Mouse (Mus musculus) left cerebral cortex, adult 9 months (tissue): ENCODE results near the gene Iqcb1.

ENCODE experiments used
- DNase-seq, 2 experiments: peaks; one replicate each; pipeline ENCODE4 v3.0.0; 2022; ENCODE audit warnings: low spot score in 2 of 2

Iqcb1 gene

GRCm38 (mm10) chr16:36875276-36875851 lies 47.2 kb downstream of the Iqcb1 start:
- DNase-seq, result no peak

DNA sequence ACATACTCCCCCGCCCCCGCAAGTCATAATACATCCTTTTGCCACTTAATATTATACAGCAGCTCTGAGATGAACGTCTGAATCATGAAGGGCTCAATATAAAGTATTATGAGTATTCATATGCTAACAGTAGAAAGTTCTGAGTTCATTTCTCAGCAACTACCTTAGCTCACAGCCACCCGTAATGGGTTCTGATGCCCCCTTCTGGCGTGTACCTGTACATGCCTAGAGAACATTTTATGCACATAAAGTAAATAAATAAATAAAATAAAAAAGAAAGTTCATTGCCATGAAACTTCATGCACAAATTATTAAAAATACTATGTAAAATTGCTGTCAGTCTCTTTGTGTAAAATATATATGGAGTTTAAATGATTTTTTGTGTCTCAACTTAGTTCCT lies 49.1 kb downstream of the Iqcb1 start:
- no peak for DNase-seq

DNA sequence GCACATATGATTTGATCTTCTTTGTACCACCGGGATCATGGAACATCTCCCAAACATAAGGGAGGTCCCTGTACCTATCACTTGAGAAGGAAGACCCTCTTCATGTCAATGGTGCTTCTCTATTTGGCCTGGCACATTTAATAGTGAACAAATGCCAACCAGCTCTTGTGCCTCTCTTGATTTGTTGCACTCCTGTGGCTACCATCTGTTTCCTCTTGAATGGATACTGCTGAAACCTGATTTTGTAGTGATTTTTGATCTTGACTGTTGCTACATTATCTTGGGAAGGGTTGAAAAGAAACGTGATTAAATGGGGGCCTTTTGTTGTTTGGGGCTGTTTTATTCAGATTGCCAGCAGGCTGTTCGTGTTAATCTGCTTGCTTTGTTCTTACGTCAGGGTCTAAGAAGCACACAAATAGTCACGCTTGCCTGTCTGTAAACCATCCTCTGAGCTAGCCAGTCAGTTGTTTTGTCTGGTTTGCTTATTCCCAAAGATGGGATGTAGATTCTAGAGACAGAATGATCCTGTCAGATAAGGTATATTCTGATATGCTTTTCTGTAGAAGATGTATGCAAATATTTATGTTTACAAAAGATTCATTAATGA lies 54.7 kb downstream of the Iqcb1 start:
- no peak for DNase-seq

GRCm38 (mm10) chr16:36884881-36885280 lies 56.7 kb downstream of the Iqcb1 start:
- no peak for DNase-seq

- DNase-seq, result no peak
Observed at GRCm38 (mm10) chr16:36885912-36886311, 57.7 kb downstream of the Iqcb1 start.

- no peak for DNase-seq
Observed at GRCm38 (mm10) chr16:36887546-36887945, 59.4 kb downstream of the Iqcb1 start.

GRCm38 (mm10) chr16:36890559-36890958 lies 62.4 kb downstream of the Iqcb1 start:
- DNase-seq, result no peak

- DNase-seq, result no peak
Observed at GRCm38 (mm10) chr16:36891415-36891814, 63.2 kb downstream of the Iqcb1 start.

DNA sequence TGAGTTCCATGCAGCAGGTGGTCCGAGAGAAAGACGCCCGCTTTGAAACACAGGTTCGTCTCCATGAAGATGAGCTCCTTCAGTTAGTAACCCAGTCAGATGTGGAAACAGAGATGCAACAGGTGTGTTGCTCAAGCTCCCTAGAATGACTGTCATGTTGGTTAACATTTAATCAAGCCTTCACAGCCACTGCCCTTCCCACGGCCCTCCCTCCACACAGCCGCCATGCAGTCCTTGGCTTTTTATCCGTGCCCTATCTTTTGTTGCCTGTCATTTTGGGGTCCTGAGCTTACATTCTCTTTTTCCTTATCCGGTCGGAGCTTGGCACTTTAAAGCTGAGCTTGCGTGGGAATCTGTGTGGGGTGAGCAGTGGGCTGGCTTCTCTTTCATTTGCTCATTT lies 65.1 kb downstream of the Iqcb1 start:
- no peak for DNase-seq

DNA sequence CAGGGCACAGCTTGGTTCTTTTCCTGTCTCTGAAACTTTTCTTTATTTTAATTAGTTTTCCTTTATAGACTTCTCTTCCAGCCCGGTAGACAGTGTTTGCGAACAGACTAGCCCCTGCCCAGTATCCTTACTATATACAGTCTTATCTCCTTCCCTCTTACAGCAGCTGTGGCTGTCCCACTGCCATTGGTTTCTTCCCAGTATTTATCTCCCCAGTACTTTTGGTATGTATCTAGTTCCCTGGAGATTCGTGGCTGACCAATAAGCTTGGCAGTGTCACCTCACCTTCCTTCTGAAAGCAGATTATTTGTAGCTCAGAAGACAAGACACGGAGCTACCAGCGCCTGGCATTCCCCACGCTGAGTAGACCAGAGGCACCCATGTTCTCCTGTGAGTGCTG lies 68.5 kb downstream of the Iqcb1 start:
- no peak for DNase-seq

DNA sequence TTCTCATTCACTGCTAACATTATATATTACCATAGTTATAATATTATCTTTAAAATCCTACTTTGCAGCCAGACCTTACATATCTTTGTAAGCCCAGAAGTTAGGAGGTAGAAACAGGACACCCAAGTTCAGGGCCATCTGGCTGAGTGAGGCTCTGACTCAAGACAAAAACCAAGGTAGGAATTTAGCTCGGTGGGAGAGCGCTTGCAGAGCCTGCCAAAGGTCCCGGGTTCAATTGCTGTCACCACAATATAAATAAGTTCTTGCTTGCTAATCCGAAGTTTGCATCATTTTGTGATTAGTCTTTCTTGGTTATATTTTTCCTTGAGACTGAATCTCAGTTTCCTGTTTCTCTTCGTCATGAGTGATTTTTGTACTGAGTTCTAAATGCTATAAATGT lies 75.0 kb downstream of the Iqcb1 start:
- DNase-seq, result no peak

DNA sequence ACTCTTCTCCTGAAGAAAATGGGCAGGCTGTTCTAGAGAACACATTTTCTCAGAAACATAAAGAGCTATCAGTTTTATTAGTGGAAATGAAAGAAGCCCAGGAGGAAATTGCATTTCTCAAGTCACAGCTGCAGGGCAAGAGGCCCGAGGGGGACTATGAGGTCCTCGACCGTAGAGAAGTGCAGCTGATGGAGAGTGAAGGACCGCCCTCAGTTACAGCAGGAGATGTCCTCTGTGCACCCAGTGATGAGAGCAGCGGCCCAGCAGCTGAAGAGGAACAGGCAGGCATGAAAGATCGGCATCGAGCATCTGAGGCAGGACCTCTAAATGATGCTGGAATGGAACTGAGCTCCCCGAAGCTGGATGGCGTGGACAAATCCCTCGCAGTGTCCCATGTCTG lies 83.7 kb downstream of the Iqcb1 start:
- DNase-seq, result no peak

- no peak for DNase-seq
Observed at GRCm38 (mm10) chr16:36912311-36912710, 84.1 kb downstream of the Iqcb1 start.

DNA sequence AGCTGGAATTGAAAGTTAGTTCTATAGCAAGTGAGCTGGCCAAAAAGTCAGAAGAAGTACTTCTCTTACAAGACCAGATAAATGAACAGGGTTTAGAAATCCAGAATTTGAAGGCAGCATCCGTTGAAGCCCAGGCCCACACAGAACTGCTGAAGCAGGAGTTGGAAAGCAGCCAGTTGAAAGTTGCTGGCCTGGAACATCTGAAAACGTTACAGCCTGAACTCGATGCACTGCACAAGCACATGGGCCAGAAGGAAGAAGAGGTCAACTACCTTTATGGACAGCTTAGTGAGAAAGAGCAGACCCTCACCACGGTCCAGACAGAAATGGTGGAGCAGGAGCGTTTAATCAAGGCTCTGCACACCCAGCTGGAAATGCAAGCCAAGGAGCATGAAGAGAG lies 86.0 kb downstream of the Iqcb1 start:
- DNase-seq, result no peak

DNA sequence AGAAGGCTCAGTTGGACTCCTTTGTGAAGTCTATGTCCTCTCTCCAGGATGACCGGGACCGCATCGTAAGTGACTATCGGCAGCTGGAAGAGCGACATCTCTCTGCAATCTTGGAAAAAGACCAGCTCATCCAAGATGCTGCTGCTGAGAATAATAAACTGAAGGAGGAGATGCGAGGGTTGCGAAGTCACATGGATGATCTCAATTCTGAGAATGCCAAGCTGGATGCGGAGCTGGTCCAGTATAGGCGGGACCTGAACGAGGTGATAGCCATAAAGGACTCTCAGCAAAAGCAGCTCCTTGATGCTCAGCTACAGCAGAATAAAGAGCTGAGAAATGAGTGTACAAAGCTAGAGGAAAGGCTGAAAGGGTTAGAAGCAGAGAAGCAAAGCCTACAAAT lies 90.3 kb downstream of the Iqcb1 start:
- no peak for DNase-seq

DNA sequence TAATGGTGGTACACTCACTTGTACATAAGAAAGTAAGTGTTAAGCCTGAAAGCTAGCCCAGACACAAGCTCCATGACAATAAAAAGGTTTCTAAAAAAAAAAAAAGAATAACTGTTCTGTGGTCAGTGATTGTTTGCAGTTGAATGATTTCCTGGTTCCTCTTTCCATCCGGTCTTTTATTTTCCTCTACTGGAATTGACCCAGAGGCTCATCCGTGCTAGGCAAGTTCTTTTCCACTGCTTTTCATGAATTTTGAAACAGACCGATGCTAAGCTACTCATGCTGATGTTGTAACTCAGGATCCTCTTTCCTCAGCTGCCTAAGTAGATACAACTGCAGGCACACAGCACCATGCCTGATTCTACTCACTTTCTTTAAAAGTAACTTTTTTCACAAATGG lies 92.2 kb downstream of the Iqcb1 start:
- DNase-seq, result no peak

GRCm38 (mm10) chr16:36921067-36921613 lies 93.0 kb downstream of the Iqcb1 start:
- DNase-seq, result no peak

DNA sequence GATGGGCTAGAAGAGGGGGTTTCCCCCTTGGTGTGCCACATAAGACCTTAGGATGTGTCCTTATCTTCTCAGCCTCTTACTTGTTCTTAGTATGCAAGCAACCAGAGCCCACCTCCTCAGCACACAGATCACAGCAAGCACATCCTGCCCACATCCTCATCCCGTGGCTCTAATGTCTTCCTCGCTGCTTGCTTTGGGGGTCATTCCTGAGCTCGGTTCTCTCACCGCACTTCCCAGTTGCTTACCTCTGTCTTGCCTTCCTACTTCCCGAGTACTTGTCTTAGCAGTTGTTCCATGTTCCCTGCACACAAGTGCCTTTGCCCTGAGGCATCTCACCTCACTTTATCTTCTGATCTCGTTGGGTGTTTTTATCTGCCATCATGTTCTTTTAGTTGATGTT lies 93.8 kb downstream of the Iqcb1 start:
- DNase-seq, result no peak
